Mouse (Mus musculus): ENCODE results near the gene Dab2ip. TPM values are rescaled to one million over a fixed set of nuclear protein-coding genes. Genes with fewer than 3 reads are reported as not detected.

The Dab2ip gene
- total and polyA plus RNA-seq, 3 experiments: 34.5 to 47.9 (median 45.6) TPM

- WGBS: 79% methylated on average over 8 of the region's 8 CpGs
- TF ChIP-seq CTCF (IDR thresholded peaks at IDR 0.05): no peak
- TF ChIP-seq POLR2A (IDR thresholded peaks at IDR 0.05; ENCODE audit: insufficient read depth, low read depth, low read length): no peak
- no peak for TF ChIP-seq EP300 (IDR thresholded peaks at IDR 0.05; ENCODE audit: insufficient read depth, low read depth, low read length)
- Histone ChIP-seq H3K4me3 (no peak overlapping the region), H3K27ac (no peak overlapping the region), H3K36me3 (ENCODE audit: control insufficient read depth, insufficient read depth, low read length) (no peaks in the 10 kb centered on the region), H3K4me1 (ENCODE audit: control insufficient read depth, insufficient read depth, low read length) (peaks cover 28% of the 10 kb centered on the region), H3K79me2 (replicated peaks; ENCODE audit: control insufficient read depth, insufficient read depth, low read length) (peaks cover 2% of the 10 kb centered on the region; the same call in 1 of the 2 replicates), H3K27me3 (ENCODE audit: control insufficient read depth, insufficient read depth, low read length) (no peaks in the 10 kb centered on the region), H3K9ac (ENCODE audit: low read depth, low read length) (no peak overlapping the region)
- no peak for DNase-seq
- intact Hi-C loops (cut with DNase I): no loop called here
These were observed 97.9 kb downstream of the Dab2ip start for GRCm38 (mm10) chr2:35655996-35656395.

- Histone ChIP-seq H3K79me2 (replicated peaks; ENCODE audit: control insufficient read depth, insufficient read depth, low read length) (no peaks in the 10 kb centered on the region; the same call in 1 of the 2 replicates), H3K27ac (no peak overlapping the region), H3K9ac (ENCODE audit: low read depth, low read length) (no peak overlapping the region), H3K4me1 (ENCODE audit: control insufficient read depth, insufficient read depth, low read length) (peaks cover 24% of the 10 kb centered on the region), H3K27me3 (ENCODE audit: control insufficient read depth, insufficient read depth, low read length) (no peaks in the 10 kb centered on the region), H3K36me3 (ENCODE audit: control insufficient read depth, insufficient read depth, low read length) (no peaks in the 10 kb centered on the region), H3K4me3 (no peak overlapping the region)
- no peak for DNase-seq
- TF ChIP-seq CTCF (IDR thresholded peaks at IDR 0.05) (no peak), EP300 (IDR thresholded peaks at IDR 0.05; ENCODE audit: insufficient read depth, low read depth, low read length) (0 out of 2 replicates have a peak, but pooled peaks have one; percentile 27)
- intact Hi-C loops (cut with DNase I): no loop called here
- WGBS: 21% methylated on average over 3 of the region's 3 CpGs
These were observed 100.2 kb downstream of the Dab2ip start for GRCm38 (mm10) chr2:35658311-35658710.

DNA sequence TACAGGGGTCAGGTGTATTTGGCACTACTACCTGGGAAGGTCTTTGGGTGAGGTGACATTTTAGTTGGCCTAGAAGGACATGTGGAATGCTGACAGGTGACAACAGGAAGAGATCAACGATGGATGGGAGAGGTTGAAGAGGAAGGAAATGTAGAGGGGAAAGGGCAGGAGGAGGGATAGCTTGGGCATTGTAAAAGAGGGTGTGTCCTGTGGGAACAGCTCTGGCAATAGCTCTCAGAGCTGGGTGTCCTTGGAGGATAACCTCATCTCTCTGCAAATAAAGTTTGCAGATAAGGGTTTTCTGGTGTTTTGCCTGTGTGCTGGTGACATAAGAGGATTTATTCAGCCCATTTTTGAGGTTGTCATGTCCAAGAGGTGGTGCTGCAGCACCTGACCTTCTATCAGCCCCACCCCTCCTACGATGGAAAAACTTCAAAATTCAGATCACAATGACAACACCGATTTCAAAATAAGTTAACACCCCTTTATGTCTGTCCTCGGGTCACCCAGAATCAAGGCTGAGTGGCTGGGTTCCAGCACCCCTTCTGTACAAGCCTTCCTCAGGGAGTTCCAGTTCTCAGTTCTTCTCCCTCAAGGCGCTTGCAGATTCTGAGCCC, 101.6 kb downstream of the Dab2ip start:
- intact Hi-C loops (cut with DNase I): loop anchor here (2.0 kb wide), 1 partner anchor 37 kb away; no protein-coding TSS in a partner anchor
- peaks cover 3% of the 10 kb centered on the region for H3K79me2 ChIP-seq (replicated peaks; ENCODE audit: control insufficient read depth, insufficient read depth, low read length)
- no peaks in the 10 kb centered on the region for H3K36me3 ChIP-seq (ENCODE audit: control insufficient read depth, insufficient read depth, low read length)
- no peak overlapping the region; the same call in 1 of the 2 replicates for H3K27ac ChIP-seq
- no peaks in the 10 kb centered on the region for H3K27me3 ChIP-seq (ENCODE audit: control insufficient read depth, insufficient read depth, low read length)
- 46% methylated on average over 5 of the region's 5 CpGs for WGBS
- peaks cover 25% of the 10 kb centered on the region for H3K4me1 ChIP-seq (ENCODE audit: control insufficient read depth, insufficient read depth, low read length)
- no peak overlapping the region for H3K9ac ChIP-seq (ENCODE audit: low read depth, low read length)
- no peak for DNase-seq
- H3K4me3 ChIP-seq: no peak overlapping the region
- TF ChIP-seq POLR2A (IDR thresholded peaks at IDR 0.05; ENCODE audit: insufficient read depth, low read depth, low read length) (no peak), CTCF (IDR thresholded peaks at IDR 0.05) (no peak), EP300 (IDR thresholded peaks at IDR 0.05; ENCODE audit: insufficient read depth, low read depth, low read length) (no peak)

GRCm38 (mm10) chr2:35660953-35661374, 102.9 kb downstream of the Dab2ip start:
- Histone ChIP-seq H3K79me2 (replicated peaks; ENCODE audit: control insufficient read depth, insufficient read depth, low read length) (peaks cover 3% of the 10 kb centered on the region), H3K4me3 (peak overlapping the region; percentile 40), H3K27me3 (ENCODE audit: control insufficient read depth, insufficient read depth, low read length) (no peaks in the 10 kb centered on the region), H3K9ac (ENCODE audit: low read depth, low read length) (peak overlapping the region; percentile 40), H3K27ac (no peak overlapping the region), H3K36me3 (ENCODE audit: control insufficient read depth, insufficient read depth, low read length) (no peaks in the 10 kb centered on the region), H3K4me1 (ENCODE audit: control insufficient read depth, insufficient read depth, low read length) (peaks cover 24% of the 10 kb centered on the region)
- TF ChIP-seq POLR2A (IDR thresholded peaks at IDR 0.05; ENCODE audit: insufficient read depth, low read depth, low read length): no peak
- no peak for TF ChIP-seq EP300 (IDR thresholded peaks at IDR 0.05; ENCODE audit: insufficient read depth, low read depth, low read length)
- peak; percentile 76 to 82 for DNase-seq
- intact Hi-C loops (cut with DNase I): loop anchor here (2.0 kb wide), 1 partner anchor 36 kb away; no protein-coding TSS in a partner anchor
- 13% methylated on average over 44 of the region's 47 CpGs for WGBS

DNA sequence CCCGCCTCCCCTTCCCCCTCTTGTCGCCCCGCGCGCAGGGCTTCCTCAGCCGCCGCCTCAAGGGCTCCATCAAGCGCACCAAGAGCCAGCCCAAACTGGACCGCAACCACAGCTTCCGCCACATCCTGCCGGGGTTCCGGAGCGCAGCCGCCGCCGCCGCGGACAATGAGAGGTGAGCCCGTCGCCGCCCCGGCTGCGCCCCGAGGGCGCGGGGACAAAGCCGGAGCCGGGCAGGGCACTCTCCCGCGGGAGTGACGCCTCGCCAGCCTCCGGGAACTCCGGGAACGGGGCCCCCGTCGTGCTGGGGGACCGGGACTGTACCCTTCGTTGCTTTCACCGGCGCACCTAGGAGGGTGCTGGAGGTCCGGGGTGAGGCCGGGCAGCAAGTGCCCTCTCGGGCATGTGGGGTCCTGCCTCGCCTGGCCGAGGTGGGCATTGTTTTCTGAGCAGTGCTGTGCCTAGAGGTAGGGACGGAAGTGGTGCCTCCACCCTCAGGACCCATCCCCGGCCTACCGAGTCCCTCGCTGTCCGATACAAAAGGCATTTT, 103.5 kb downstream of the Dab2ip start:
- DNase-seq: peak; percentile 85 to 87
- Histone ChIP-seq H3K27ac (peak overlapping the region; percentile 68), H3K9ac (ENCODE audit: low read depth, low read length) (peak overlapping the region; percentile 80), H3K36me3 (ENCODE audit: control insufficient read depth, insufficient read depth, low read length) (no peaks in the 10 kb centered on the region), H3K4me1 (ENCODE audit: control insufficient read depth, insufficient read depth, low read length) (peaks cover 24% of the 10 kb centered on the region), H3K79me2 (replicated peaks; ENCODE audit: control insufficient read depth, insufficient read depth, low read length) (peaks cover 3% of the 10 kb centered on the region), H3K4me3 (peak overlapping the region; percentile 70), H3K27me3 (ENCODE audit: control insufficient read depth, insufficient read depth, low read length) (no peaks in the 10 kb centered on the region)
- 6% methylated on average over 51 of the region's 51 CpGs for WGBS
- no peak for TF ChIP-seq CTCF (IDR thresholded peaks at IDR 0.05)
- no peak for TF ChIP-seq POLR2A (IDR thresholded peaks at IDR 0.05; ENCODE audit: insufficient read depth, low read depth, low read length)
- no peak for TF ChIP-seq EP300 (IDR thresholded peaks at IDR 0.05; ENCODE audit: insufficient read depth, low read depth, low read length)
- intact Hi-C loops (cut with DNase I): loop anchor here (2.0 kb wide), 1 partner anchor 35 kb away; no protein-coding TSS in a partner anchor

DNA sequence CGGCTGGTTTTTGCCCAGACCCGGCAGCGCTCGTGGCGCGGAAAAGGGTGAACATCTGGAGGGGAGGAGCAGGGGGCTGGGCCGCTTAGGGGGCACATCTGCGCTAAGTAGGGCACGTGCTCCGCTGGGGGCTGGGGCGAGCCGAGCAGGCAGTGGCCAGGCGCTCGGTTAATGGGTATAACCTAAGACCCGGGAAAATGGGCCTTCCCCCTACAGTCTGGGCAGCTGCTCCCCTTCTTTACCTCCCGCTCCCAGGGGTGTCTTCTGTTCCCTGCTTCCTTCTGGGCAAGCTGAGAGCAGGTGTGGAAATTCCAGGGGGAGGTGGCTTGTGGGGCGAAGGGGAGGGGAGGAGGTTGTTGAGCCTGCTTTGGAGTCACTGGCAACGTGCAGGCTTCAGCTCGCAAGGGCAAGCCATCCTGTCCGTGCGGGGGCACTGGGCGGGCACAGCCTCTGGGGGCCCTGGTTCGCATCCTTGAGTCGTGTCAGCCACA, 104.0 kb downstream of the Dab2ip start:
- peak in 1 of 2 experiments; percentile 63 for DNase-seq
- peaks cover 23% of the 10 kb centered on the region for H3K4me1 ChIP-seq (ENCODE audit: control insufficient read depth, insufficient read depth, low read length)
- peak overlapping the region; percentile 80 for H3K9ac ChIP-seq (ENCODE audit: low read depth, low read length)
- intact Hi-C loops (cut with DNase I): no loop called here
- H3K27me3 ChIP-seq (ENCODE audit: control insufficient read depth, insufficient read depth, low read length): no peaks in the 10 kb centered on the region
- TF ChIP-seq POLR2A (IDR thresholded peaks at IDR 0.05; ENCODE audit: insufficient read depth, low read depth, low read length) (no peak), EP300 (IDR thresholded peaks at IDR 0.05; ENCODE audit: insufficient read depth, low read depth, low read length) (no peak), CTCF (IDR thresholded peaks at IDR 0.05) (no peak)
- peak overlapping the region; percentile 70 for H3K4me3 ChIP-seq
- WGBS: 33% methylated on average over 24 of the region's 24 CpGs
- no peaks in the 10 kb centered on the region for H3K36me3 ChIP-seq (ENCODE audit: control insufficient read depth, insufficient read depth, low read length)
- peak overlapping the region; percentile 68 for H3K27ac ChIP-seq
- peaks cover 3% of the 10 kb centered on the region for H3K79me2 ChIP-seq (replicated peaks; ENCODE audit: control insufficient read depth, insufficient read depth, low read length)
